22 mouse cellular contexts compared by ENCODE assay signal in genomic region chr5:97947261-97947660, GRCm38 (mm10).
A peak's percentile ranks its signal among the peaks of the same experiment; 100 is the strongest.
DNase-seq lines count a peak whose midpoint lies in the region; ATAC-seq and TF ChIP-seq lines count a peak whose summit lies in the region.
"Had no signal": no experiment of that assay in that cellular context is flagged by ENCODE, and none has a peak within 500 bp of the region (broad histone marks: within the 10 kb centered on the region; RNA-seq: fewer than 3 reads in every experiment).

No protein-coding gene starts in this region.

- no peak for TF ChIP-seq POLR2A in heart, adult 2 months (IDR thresholded peaks at IDR 0.05; ENCODE audit: insufficient read depth, low read depth, low read length)

- TF ChIP-seq EP300 in heart, adult 2 months (IDR thresholded peaks at IDR 0.05; ENCODE audit: insufficient read depth, low read depth, low read length): no peak
- no peak for TF ChIP-seq EP300 in liver, postnatal 0 days (IDR thresholded peaks at IDR 0.05; ENCODE audit: low read depth)

- WGBS in heart, adult 2 months: 85% methylated on average over 3 of the region's 3 CpGs
- WGBS in liver, postnatal 0 days (ENCODE audit: insufficient replicate concordance): 70% methylated on average over 3 of the region's 3 CpGs

- no peaks in the 10 kb centered on the region for H3K79me2 ChIP-seq in heart, adult 2 months (replicated peaks; ENCODE audit: control insufficient read depth, insufficient read depth, low read length)

- DNase-seq in heart, adult 2 months: no peak
- no peak for DNase-seq in heart, postnatal 14 days
- no peak for DNase-seq in liver, postnatal 0 days
- DNase-seq in liver: no peak
- DNase-seq in B cell, adult 2 months: peak; percentile 13 to 16
- no peak for DNase-seq in ovary, postnatal 14 days (ENCODE audit: low spot score)
- DNase-seq: cerebellum, adult 2 months; cerebellum, postnatal 36 days; gastrocnemius, postnatal 10 days; heart, postnatal 10 days; kidney, adult 9 months; right cerebral cortex, adult 18-20 months had no signal

- no peaks in the 10 kb centered on the region for H3K36me3 ChIP-seq in heart, adult 2 months (ENCODE audit: control insufficient read depth, insufficient read depth, low read length)
- peaks cover 3% of the 10 kb centered on the region; the same call in 1 of the 2 replicates for H3K36me3 ChIP-seq in liver, postnatal 0 days (replicated peaks; ENCODE audit: insufficient read depth, low read length)
- H3K36me3 ChIP-seq: G1E; hindbrain, embryonic 12.5 days; liver, embryonic 15.5 days; neural tube, embryonic 12.5 days had no signal

- ATAC-seq in liver, postnatal 0 days: no peak
- ATAC-seq in megakaryocyte progenitor cell, adult 5-6 weeks (replicated peaks; ENCODE audit: poor library complexity): peak; percentile 41; the same call in 1 of the 2 replicates

- no peak overlapping the region for H3K4me3 ChIP-seq in heart, adult 2 months
- no peak overlapping the region for H3K4me3 ChIP-seq in liver, postnatal 0 days (ENCODE audit: low read depth, low read length)
- H3K4me3 ChIP-seq: forebrain, embryonic 10.5 days; heart, embryonic 10.5 days; hindbrain, embryonic 12.5 days; limb, embryonic 12.5 days; liver, embryonic 15.5 days; midbrain, embryonic 12.5 days; neural tube, embryonic 12.5 days had no signal

- H3K27me3 ChIP-seq in heart, adult 2 months (ENCODE audit: control insufficient read depth, insufficient read depth, low read length): no peaks in the 10 kb centered on the region
- H3K27me3 ChIP-seq in liver, postnatal 0 days (ENCODE audit: insufficient read depth, low read length): no peaks in the 10 kb centered on the region
- H3K27me3 ChIP-seq: hindbrain, embryonic 12.5 days; limb, embryonic 12.5 days; liver, embryonic 15.5 days; midbrain, embryonic 12.5 days; neural tube, embryonic 12.5 days had no signal

- no peak overlapping the region for H3K4me2 ChIP-seq in liver, postnatal 0 days (ENCODE audit: low read depth, low read length)
- H3K4me2 ChIP-seq: hindbrain, embryonic 12.5 days; limb, embryonic 12.5 days; liver, embryonic 15.5 days; midbrain, embryonic 12.5 days; neural tube, embryonic 12.5 days had no signal

- H3K9ac ChIP-seq in heart, adult 2 months (ENCODE audit: low read depth, low read length): no peak overlapping the region
- no peak overlapping the region for H3K9ac ChIP-seq in liver, postnatal 0 days (replicated peaks)
- H3K9ac ChIP-seq: hindbrain, embryonic 12.5 days; limb, embryonic 12.5 days; liver, embryonic 15.5 days; midbrain, embryonic 12.5 days; neural tube, embryonic 12.5 days had no signal

- peak; percentile 63 for TF ChIP-seq CTCF in heart, adult 2 months (IDR thresholded peaks at IDR 0.05)
- TF ChIP-seq CTCF in liver, postnatal 0 days (IDR thresholded peaks at IDR 0.05; ENCODE audit: low read depth): peak; percentile 39

- no peak overlapping the region for H3K27ac ChIP-seq in heart, adult 2 months
- H3K27ac ChIP-seq in liver, postnatal 0 days (ENCODE audit: low read depth): no peak overlapping the region
- H3K27ac ChIP-seq: forebrain, embryonic 10.5 days; heart, embryonic 10.5 days; hindbrain, embryonic 12.5 days; limb, embryonic 12.5 days; liver, embryonic 15.5 days; macrophage; midbrain, embryonic 12.5 days; neural tube, embryonic 12.5 days had no signal

- intact Hi-C loops in heart, adult 2 months (cut with DNase I): loop anchor here (10.0 kb wide), 2 partner anchors 228 to 822 kb away; no protein-coding TSS in a partner anchor
- intact Hi-C loops in heart, postnatal 14 days (cut with DNase I): loop anchor here (10.0 kb wide), 1 partner anchor 822 kb away; no protein-coding TSS in a partner anchor

- H3K4me1 ChIP-seq in heart, adult 2 months (ENCODE audit: control insufficient read depth, insufficient read depth, low read length): no peaks in the 10 kb centered on the region
- no peaks in the 10 kb centered on the region for H3K4me1 ChIP-seq in liver, postnatal 0 days (ENCODE audit: insufficient read depth)
- H3K4me1 ChIP-seq: forebrain, embryonic 10.5 days; heart, embryonic 10.5 days; hindbrain, embryonic 12.5 days; limb, embryonic 12.5 days; liver, embryonic 15.5 days; midbrain, embryonic 12.5 days; neural tube, embryonic 12.5 days had no signal

- no peaks in the 10 kb centered on the region for H3K9me3 ChIP-seq in liver, postnatal 0 days (ENCODE audit: low read length)
- H3K9me3 ChIP-seq: forebrain, embryonic 10.5 days; heart, embryonic 10.5 days; hindbrain, embryonic 12.5 days; limb, embryonic 12.5 days; liver, embryonic 15.5 days; midbrain, embryonic 12.5 days; neural tube, embryonic 12.5 days had no signal

Comparison
In these comparisons a context has a peak if more than half of its experiments do, and no peak if none do; other contexts are left out.
1. DNase-seq: peak in B cell, adult 2 months (2 of 2); none in heart, adult 2 months (0 of 2), heart, postnatal 14 days (0 of 2), liver, postnatal 0 days (single experiment), liver (single experiment) and ovary, postnatal 14 days (single experiment).